Mouse (Mus musculus) spleen, adult 2 months (tissue): ENCODE data around the gene 3830406C13Rik.

Source experiments
- CTCF ChIP-seq: fragments of 200-500 bp; IDR thresholded peaks from 2 replicates; pipeline ENCODE4 v1.5.1; 2011; ENCODE audit warnings: mild to moderate bottlenecking, inconsistent platforms; ENCODE audit not compliant: insufficient read depth, insufficient read length, insufficient replicate concordance; ENCODE audit errors: extremely low read depth
- POLR2A ChIP-seq: fragments of 200-500 bp; IDR thresholded peaks from 2 replicates; pipeline ENCODE4 v1.6.1; 2011; ENCODE audit warnings: low read depth, low read length, inconsistent platforms

- TF ChIP-seq CTCF (no peak), POLR2A (no peak)
Observed at GRCm38 (mm10) chr14:12348089-12348488, 64.1 kb downstream of the 3830406C13Rik start, which contains the start of gene Fezf2.
